Mouse (Mus musculus) MEL-GATA-1-ER (cell line): Measurements from ENCODE around the gene Polr1a.
"Not testable (repeated sequence)": the region's sequence is repeated elsewhere in the genome, so short reads cannot be mapped to it uniquely, and the experiment has no call there.

Experiments
- DNase-seq: peaks from one replicate; pipeline ENCODE4 v3.0.0-alpha.2; 2012; ENCODE audit warnings: low read depth; ENCODE audit errors: extremely low read depth

The Polr1a gene

GRCm38 (mm10) chr6:71908481-71909381 lies at the start of gene Polr1a, which contains the start of gene Ptcd3:
Polr1a (plus strand) TSS chr6:71909053.
Ptcd3 (minus strand) TSS chr6:71908750.
- DNase-seq = peak; percentile 87

DNA sequence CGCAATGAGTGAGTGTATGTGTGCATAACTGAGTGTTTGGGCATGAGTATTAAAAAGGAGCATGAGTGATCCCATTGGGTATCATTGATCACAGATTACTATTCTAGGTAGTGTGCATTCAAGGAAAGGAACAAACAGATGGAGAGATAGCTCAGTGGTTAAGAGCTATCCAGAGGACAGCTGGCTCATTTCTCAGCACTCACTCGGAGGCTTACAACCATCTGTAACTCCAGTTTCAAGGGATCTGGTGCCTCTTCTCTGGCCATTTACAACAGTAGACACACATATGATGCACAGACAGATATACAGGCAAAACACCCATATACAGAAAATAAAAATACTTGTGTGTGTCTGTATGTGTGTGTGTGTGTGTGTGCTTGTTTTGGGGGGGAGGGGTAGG lies 41.1 kb upstream of the Polr1a start:
- no peak for DNase-seq

DNA sequence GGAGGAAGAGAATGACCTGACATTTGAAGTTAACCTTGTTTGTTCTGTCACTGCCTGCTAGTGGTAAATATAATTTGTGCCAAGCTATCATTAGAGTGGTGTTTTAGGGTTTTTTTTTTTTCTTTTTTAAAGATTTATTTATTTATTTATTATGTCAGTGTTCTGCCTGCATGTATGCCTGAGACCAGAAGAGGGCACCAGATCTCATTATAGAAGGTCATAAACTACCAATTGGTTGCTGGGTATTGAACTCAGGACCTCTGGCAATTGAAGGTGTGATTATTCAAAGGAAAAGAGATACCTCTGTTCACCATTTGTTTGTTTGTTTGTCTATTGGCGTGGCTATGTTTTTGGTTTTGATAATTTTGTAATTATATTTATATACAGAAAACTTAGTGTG lies 40.0 kb upstream of the Polr1a start:
- DNase-seq = no peak

- DNase-seq = no peak
These were observed 37.5 kb upstream of the Polr1a start for GRCm38 (mm10) chr6:71871396-71871795.

- peak; percentile 39 for DNase-seq
These were observed 30.7 kb upstream of the Polr1a start for GRCm38 (mm10) chr6:71877965-71878760.

GRCm38 (mm10) chr6:71893263-71893662 lies 15.6 kb upstream of the Polr1a start:
- no peak for DNase-seq

DNA sequence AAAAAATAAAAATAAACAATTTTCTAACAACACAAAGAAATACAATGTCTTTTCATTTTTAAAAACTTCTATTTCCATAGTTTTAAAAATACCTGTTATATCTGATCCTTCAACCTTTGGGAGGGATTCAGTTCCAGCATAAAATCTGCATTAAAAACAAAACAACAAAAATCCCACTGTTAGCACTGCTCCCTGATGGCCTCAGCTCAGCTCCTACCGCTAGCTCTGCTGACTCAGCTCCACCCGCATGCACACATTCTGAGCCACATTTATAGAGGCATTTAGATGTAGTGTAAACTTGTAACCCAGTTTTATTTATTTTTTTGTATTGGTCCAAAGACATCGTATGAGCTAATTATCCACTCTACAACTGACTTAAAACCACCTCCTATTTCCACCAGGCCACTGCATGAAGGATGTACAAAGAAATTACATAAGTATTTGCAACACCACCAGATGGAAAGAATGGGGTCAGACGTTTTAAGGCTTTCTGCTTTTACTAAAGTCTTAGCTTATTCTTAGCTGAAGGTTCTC lies 1.1 kb upstream of the Polr1a start:
- peak; percentile 20 for DNase-seq

DNA sequence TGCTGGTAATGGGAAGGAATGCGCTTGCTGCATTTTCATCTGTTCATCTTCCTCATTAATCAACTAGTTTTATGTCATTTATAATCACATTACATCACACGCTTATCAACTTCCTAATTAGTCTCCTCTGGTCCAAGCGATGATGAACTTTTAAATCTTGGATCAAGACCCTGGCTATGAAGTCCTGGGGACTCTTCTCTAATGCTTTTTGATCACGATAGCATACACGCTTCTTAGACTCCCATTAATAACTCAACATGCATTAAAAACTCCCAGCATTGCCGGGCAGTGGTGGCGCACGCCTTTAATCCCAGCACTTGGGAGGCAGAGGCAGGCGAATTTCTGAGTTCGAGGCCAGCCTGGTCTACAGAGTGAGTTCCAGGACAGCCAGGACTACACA lies 531 bp downstream of the Polr1a start:
- DNase-seq = no peak

DNA sequence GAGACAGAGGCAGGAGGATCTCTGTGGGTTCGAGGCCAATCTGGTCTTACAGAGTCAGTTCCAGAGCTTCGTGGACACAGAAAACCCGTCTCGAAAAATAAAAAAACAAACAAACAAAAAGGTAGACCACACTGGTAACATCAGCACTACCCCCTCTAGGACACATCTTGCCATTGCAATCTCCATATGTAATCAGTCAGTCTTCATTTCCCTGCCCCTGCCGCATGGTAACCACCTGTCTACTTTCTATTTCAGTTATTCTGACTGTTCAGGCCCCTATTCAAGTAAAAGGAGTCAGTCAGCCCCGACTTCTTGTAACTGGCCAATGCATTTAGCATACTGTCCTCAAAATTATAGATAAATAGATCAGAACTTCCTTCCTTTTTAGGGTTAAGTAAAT lies 987 bp downstream of the Polr1a start:
- DNase-seq = peak; percentile 40

DNA sequence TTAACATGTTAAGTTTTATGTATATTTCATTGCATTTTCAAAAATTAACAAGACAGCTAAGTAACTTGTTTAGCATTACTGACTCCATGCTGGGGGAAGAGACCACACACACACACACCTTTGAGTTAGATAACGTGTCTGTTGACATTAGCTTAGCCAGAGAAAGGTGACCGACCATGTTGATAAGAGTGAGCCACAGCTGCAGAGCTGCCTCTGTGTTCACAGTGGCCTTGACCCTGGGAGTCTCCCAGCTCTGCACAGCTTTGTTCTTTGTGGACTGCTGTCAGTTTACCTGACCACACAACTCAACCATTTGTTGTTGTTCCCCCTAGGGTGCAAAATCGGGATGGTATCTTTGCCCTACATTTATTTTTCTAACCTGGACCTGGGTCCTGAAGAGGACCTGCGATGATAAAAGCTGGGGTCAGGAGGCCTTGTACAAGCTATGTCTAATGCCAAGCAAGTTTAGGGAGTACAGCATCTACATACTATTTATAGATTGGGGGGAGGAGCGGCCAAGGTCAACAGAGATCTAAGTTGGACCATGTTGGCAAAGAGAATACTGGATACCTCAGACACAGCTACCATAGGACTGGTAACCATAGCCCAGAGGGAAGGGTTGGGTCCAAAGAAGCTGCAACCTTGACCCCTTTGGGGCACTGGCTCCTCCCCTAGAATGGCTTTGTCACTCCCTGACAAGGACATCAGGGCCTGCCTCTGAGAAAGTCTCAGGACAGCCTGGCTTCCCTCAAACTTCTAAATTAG lies 3.0 kb downstream of the Polr1a start:
- DNase-seq = no peak

DNA sequence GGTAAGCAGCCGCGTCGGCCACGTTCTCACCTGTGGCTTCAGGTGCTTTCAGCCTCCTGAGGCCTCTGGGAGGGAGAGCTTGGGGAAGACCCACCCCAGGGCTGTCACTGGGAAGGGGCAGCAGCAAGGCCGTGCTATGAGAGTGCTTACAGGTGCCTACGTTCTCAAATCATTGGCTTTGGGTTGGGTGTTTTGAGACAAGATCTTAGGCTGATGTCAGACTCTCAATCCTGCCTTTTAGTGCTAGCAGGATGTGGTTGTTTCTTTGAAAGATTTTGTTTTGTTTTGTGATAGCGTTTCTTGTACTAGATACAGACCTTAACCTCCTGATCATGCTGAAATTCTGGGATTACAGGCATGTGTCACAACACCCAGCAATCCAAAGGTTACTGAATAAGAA lies 11.9 kb downstream of the Polr1a start:
- no peak for DNase-seq

DNA sequence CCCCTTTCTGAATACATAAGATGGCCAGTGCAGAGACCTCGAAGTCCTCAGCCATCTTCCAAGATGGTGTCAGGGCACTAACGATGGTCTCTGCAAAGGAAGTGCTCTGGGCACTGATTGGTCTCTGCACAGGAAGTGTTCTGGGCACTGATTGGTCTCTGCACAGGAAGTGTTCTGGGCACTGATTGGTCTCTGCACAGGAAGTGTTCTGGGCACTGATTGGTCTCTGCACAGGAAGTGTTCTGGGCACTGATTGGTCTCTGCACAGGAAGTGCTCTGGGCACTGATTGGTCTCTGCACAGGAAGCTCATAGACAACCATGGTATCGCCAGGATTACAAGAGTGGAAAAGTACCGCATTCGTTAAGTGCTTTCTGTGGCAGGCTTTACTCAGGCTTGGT lies 16.4 kb downstream of the Polr1a start:
- DNase-seq = not testable (repeated sequence)

DNA sequence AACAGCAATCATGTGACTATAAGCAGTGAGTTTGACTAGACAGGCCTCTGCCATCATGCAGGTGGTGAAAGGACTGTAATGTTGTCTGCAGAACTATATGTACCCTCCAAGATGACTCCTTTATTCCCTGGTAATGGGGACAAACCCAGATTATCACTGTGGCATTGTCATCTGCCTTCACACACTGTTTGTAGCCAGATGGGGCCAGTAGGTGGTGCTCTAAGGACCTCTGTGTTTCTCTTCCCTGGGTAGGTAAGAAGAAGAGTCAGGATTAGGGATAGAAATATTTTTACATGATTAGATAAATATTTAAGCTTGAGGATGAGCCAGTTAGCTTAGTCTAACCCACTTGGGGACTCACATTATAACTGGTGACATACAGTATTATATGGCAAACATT lies 19.1 kb downstream of the Polr1a start:
- DNase-seq = no peak

DNA sequence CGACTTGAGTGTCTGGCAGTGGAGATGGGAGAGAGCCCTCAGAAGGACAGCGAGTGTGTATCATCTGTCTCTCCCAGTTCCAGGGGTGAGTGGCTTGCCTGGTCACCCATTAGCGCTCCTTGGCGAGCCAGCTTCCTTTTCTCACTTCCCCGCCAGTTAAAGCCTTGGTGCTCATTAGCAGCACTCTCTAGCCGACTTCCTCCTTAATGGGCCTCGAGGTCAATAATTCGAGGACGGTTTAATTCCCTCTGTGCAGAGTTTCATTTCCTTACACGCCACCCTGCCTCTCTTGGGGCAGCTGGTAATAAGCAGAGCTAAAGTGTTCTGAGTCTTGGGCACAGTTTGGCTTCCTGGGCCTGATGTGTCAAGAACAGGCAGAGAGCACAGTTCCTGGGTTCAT lies 21.2 kb downstream of the Polr1a start:
- no peak for DNase-seq

GRCm38 (mm10) chr6:71930830-71931437 lies 22.1 kb downstream of the Polr1a start:
- DNase-seq = no peak

GRCm38 (mm10) chr6:71932347-71932746 lies 23.5 kb downstream of the Polr1a start:
- no peak for DNase-seq

- no peak for DNase-seq
These were observed 25.3 kb downstream of the Polr1a start for GRCm38 (mm10) chr6:71934081-71934556.

DNA sequence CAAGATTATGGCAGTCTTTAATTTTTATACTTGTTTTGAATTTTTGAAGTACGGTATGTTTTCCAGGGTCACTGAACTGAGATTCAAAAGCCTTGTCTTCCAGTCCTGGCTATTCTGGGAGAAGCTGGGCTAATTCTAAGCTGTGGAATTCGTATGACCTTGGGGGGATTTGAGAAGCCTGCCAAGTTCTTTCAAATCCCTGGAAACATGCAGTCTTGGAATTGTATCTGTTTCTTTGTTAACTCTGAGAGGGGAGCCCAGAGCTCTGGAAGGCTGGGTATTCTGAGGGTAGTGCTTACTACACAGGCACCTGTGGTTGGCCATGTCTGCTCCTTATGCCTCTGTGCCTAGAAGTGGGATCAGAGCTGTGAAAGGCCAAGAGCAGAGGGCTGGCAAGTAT lies 26.9 kb downstream of the Polr1a start:
- DNase-seq = no peak

DNA sequence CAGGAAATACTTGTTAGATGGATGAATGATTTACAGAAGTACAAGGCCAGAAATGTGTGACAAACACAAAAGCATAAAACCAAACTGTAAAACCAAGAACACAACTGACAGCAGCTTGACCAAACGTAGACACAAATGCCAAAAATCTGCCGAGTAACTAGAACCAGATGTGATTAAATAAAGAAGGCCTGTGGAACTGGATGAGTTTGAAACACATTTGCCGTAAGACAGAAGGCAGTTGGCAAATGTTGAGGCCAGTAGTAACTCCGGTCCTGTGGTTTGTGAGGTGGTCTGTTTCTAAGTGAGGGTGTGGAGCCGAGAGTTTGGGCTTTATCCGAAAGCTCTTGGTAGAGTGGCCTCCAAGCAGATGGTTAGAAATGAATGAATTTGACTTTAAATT lies 32.1 kb downstream of the Polr1a start:
- DNase-seq = no peak

DNA sequence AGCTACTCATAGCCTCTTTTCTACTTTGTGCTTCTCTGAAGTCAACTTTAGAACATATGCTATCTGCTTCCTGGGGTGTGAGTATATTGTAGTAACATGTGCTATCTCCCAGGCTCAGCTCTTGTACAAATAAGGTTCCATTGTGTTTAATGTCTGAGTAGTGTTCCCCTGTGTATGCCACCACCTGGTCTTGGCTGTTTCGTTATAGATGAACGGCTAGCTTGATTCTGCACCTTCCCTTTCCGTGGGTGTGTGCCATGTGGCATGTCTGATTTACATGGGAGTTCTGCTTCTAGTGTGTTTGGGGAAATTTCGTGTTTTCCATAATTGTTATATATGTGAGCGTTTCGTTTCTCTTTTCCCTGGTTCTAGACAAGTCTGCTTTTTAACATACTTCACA lies 36.2 kb downstream of the Polr1a start:
- DNase-seq = no peak

GRCm38 (mm10) chr6:71946121-71946520 lies 37.3 kb downstream of the Polr1a start:
- no peak for DNase-seq
